In the genomic region with DNA sequence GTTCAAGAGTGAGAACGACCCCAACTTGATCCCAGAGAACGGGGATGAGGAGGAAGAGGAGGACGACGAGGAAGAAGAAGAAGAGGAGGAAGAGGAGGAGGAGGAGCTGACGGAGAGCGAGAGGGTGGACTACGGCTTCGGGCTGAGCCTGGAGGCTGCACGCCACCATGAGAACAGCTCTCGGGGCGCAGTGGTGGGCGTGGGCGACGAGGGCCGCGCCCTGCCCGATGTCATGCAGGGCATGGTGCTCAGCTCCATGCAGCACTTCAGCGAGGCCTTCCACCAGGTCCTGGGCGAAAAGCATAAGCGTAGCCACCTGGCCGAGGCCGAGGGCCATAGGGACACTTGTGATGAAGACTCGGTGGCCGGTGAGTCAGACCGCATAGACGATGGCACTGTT, we compare ENCODE assay signal across 26 mouse cellular contexts.
DNase-seq lines count a peak whose midpoint lies in the region; ATAC-seq and TF ChIP-seq lines count a peak whose summit lies in the region.
"Had no signal": no experiment of that assay in that cellular context is flagged by ENCODE, and none has a peak within 500 bp of the region (broad histone marks: within the 10 kb centered on the region; RNA-seq: fewer than 3 reads in every experiment).

No protein-coding gene starts in this region.

- H3K9ac ChIP-seq in heart, embryonic 12.5 days = no peak overlapping the region
- H3K9ac ChIP-seq in heart, adult 2 months (ENCODE audit: low read depth, low read length) = no peak overlapping the region
- H3K9ac ChIP-seq in limb, embryonic 15.5 days = no peak overlapping the region
- no peak overlapping the region for H3K9ac ChIP-seq in neural tube, embryonic 11.5 days (ENCODE audit: low read length)
- H3K9ac ChIP-seq: embryonic facial prominence, embryonic 15.5 days; forebrain, embryonic 15.5 days; hindbrain, embryonic 12.5 days; lung, embryonic 15.5 days; stomach, embryonic 15.5 days had no signal

- no peak for TF ChIP-seq CTCF in heart, adult 2 months (IDR thresholded peaks at IDR 0.05)

- H3K4me1 ChIP-seq in heart, embryonic 12.5 days (replicated peaks) = peaks cover 16% of the 10 kb centered on the region
- H3K4me1 ChIP-seq in heart, adult 2 months (ENCODE audit: control insufficient read depth, insufficient read depth, low read length) = no peaks in the 10 kb centered on the region
- H3K4me1 ChIP-seq in limb, embryonic 15.5 days = peaks cover 13% of the 10 kb centered on the region
- H3K4me1 ChIP-seq in limb, embryonic 10.5 days = 0 out of 2 replicates have a peak, but pooled peaks cover 4% of the 10 kb centered on the region
- H3K4me1 ChIP-seq in neural tube, embryonic 11.5 days (ENCODE audit: control insufficient read depth, insufficient read depth, low read length) = no peaks in the 10 kb centered on the region
- H3K4me1 ChIP-seq: stomach, embryonic 15.5 days had no signal

- peaks cover 21% of the 10 kb centered on the region for H3K36me3 ChIP-seq in heart, embryonic 12.5 days
- H3K36me3 ChIP-seq in heart, adult 2 months (ENCODE audit: control insufficient read depth, insufficient read depth, low read length) = no peaks in the 10 kb centered on the region
- peaks cover 23% of the 10 kb centered on the region for H3K36me3 ChIP-seq in limb, embryonic 15.5 days
- peaks cover 58% of the 10 kb centered on the region for H3K36me3 ChIP-seq in limb, embryonic 10.5 days
- peaks cover 12% of the 10 kb centered on the region for H3K36me3 ChIP-seq in neural tube, embryonic 11.5 days (ENCODE audit: control insufficient read depth, insufficient read depth, low read length)

- no peak for TF ChIP-seq POLR2A in heart, adult 2 months (IDR thresholded peaks at IDR 0.05; ENCODE audit: insufficient read depth, low read depth, low read length)

- no peak overlapping the region for H3K4me2 ChIP-seq in heart, embryonic 12.5 days
- H3K4me2 ChIP-seq in limb, embryonic 15.5 days = no peak overlapping the region
- H3K4me2 ChIP-seq in neural tube, embryonic 11.5 days (ENCODE audit: low read depth) = no peak overlapping the region
- H3K4me2 ChIP-seq: embryonic facial prominence, embryonic 15.5 days; forebrain, embryonic 15.5 days; heart, embryonic 11.5 days; hindbrain, embryonic 12.5 days; lung, embryonic 15.5 days; stomach, embryonic 15.5 days had no signal

- intact Hi-C loops in heart, adult 2 months (cut with DNase I) = no loop called here

- H3K9me3 ChIP-seq in heart, embryonic 12.5 days (replicated peaks) = no peaks in the 10 kb centered on the region
- H3K9me3 ChIP-seq in limb, embryonic 15.5 days = no peaks in the 10 kb centered on the region
- no peaks in the 10 kb centered on the region for H3K9me3 ChIP-seq in limb, embryonic 10.5 days (replicated peaks)
- no peaks in the 10 kb centered on the region for H3K9me3 ChIP-seq in neural tube, embryonic 11.5 days (ENCODE audit: control insufficient read depth, low read length)
- H3K9me3 ChIP-seq: embryonic facial prominence, embryonic 15.5 days; forebrain, embryonic 15.5 days; hindbrain, embryonic 12.5 days; lung, embryonic 15.5 days; stomach, embryonic 15.5 days had no signal

- 91% methylated on average over 26 of the region's 26 CpGs for WGBS in heart, embryonic 12.5 days
- WGBS in heart, adult 2 months = 92% methylated on average over 26 of the region's 26 CpGs
- 93% methylated on average over 26 of the region's 26 CpGs for WGBS in limb, embryonic 15.5 days
- 96% methylated on average over 26 of the region's 26 CpGs for WGBS in limb, embryonic 10.5 days
- 94% methylated on average over 19 of the region's 26 CpGs for WGBS in neural tube, embryonic 11.5 days

- no peak overlapping the region for H3K27ac ChIP-seq in heart, embryonic 12.5 days (ENCODE audit: poor library complexity, severe bottlenecking)
- H3K27ac ChIP-seq in heart, adult 2 months = no peak overlapping the region
- H3K27ac ChIP-seq in limb, embryonic 15.5 days = no peak overlapping the region
- H3K27ac ChIP-seq in limb, embryonic 10.5 days = no peak overlapping the region
- H3K27ac ChIP-seq in neural tube, embryonic 11.5 days (ENCODE audit: low read depth, low read length) = no peak overlapping the region
- H3K27ac ChIP-seq: embryonic facial prominence, embryonic 15.5 days; hindbrain, embryonic 12.5 days; lung, embryonic 15.5 days; stomach, embryonic 15.5 days had no signal

- no peak for TF ChIP-seq EP300 in heart, adult 2 months (IDR thresholded peaks at IDR 0.05; ENCODE audit: insufficient read depth, low read depth, low read length)

- H3K4me3 ChIP-seq in heart, embryonic 12.5 days = no peak overlapping the region
- H3K4me3 ChIP-seq in heart, adult 2 months = no peak overlapping the region
- no peak overlapping the region for H3K4me3 ChIP-seq in limb, embryonic 15.5 days
- H3K4me3 ChIP-seq in limb, embryonic 10.5 days = no peak overlapping the region
- no peak overlapping the region for H3K4me3 ChIP-seq in neural tube, embryonic 11.5 days (ENCODE audit: low read depth, low read length)
- H3K4me3 ChIP-seq: embryonic facial prominence, embryonic 15.5 days; forebrain, embryonic 15.5 days; hindbrain, embryonic 12.5 days; lung, embryonic 15.5 days; stomach, embryonic 15.5 days had no signal

- H3K79me2 ChIP-seq in heart, adult 2 months (replicated peaks; ENCODE audit: control insufficient read depth, insufficient read depth, low read length) = no peaks in the 10 kb centered on the region

- no peaks in the 10 kb centered on the region for H3K27me3 ChIP-seq in heart, embryonic 12.5 days (replicated peaks)
- H3K27me3 ChIP-seq in heart, adult 2 months (ENCODE audit: control insufficient read depth, insufficient read depth, low read length) = no peaks in the 10 kb centered on the region
- no peaks in the 10 kb centered on the region for H3K27me3 ChIP-seq in limb, embryonic 15.5 days
- no peaks in the 10 kb centered on the region for H3K27me3 ChIP-seq in limb, embryonic 10.5 days (ENCODE audit: low read depth, poor library complexity, severe bottlenecking)
- H3K27me3 ChIP-seq in neural tube, embryonic 11.5 days (ENCODE audit: control insufficient read depth, insufficient read depth, low read length) = no peaks in the 10 kb centered on the region
- H3K27me3 ChIP-seq: embryonic facial prominence, embryonic 15.5 days; forebrain, embryonic 15.5 days; hindbrain, embryonic 12.5 days; lung, embryonic 15.5 days; stomach, embryonic 15.5 days had no signal

- DNase-seq in heart, adult 2 months = no peak
- no peak for DNase-seq in limb, embryonic 10.5 days (ENCODE audit: low spot score)
- no peak for DNase-seq in neural tube, embryonic 11.5 days (ENCODE audit: low spot score)
- no peak for DNase-seq in neural tube, embryonic 10.5 days (ENCODE audit: extremely low spot score, low spot score)
- DNase-seq in embryo, embryonic 11 days = no peak
- DNase-seq: adrenal gland, postnatal 14 days; cerebellum, adult 9-10 months; gastrocnemius, postnatal 10 days; heart, postnatal 10 days; kidney, adult 2 months; kidney, postnatal 10 days; layer of hippocampus, postnatal 36 days; lung, postnatal 4 days; right cerebral cortex, adult 18-20 months; thymus, adult 2 months; thymus, postnatal 4 days had no signal

- ATAC-seq in heart, embryonic 12.5 days (ENCODE audit: insufficient number of reproducible peaks, low FRiP score) = 0 out of 2 replicates have a peak, but pooled peaks have one; percentile 29
- peak; percentile 58; the same call in 1 of the 2 replicates for ATAC-seq in limb, embryonic 15.5 days (ENCODE audit: insufficient number of reproducible peaks, low FRiP score, low TSS enrichment, low read depth)
- 0 out of 2 replicates have a peak, but pooled peaks have one; percentile 50 for ATAC-seq in neural tube, embryonic 11.5 days (ENCODE audit: insufficient read depth, low FRiP score, low TSS enrichment)
- ATAC-seq in megakaryocyte-erythroid progenitor cell, adult 5-6 weeks (replicated peaks; ENCODE audit: low FRiP score, low TSS enrichment, poor library complexity, severe bottlenecking) = 0 out of 2 replicates have a peak, but pooled peaks have one; percentile 9
- ATAC-seq: forebrain, embryonic 15.5 days; inflammation-experienced regulatory T-cells, adult 6 months had no signal
